Mouse (Mus musculus) lung, adult 2 months (tissue): ENCODE results near the gene Pgam1. TPM values are rescaled to one million over a fixed set of nuclear protein-coding genes. Genes with fewer than 3 reads are reported as not detected.
A peak's percentile ranks its signal among the peaks of the same experiment; 100 is the strongest.
"Not testable (repeated sequence)": the region's sequence is repeated elsewhere in the genome, so short reads cannot be mapped to it uniquely, and the experiment has no call there.

Source experiments
- DNase-seq: peaks from one replicate; pipeline ENCODE4 v3.0.0; 2022
- H3K4me1 ChIP-seq: fragments of 200-500 bp; 2 replicates; pipeline ENCODE4 v1.6.1; 2011; ENCODE audit warnings: low read length; ENCODE audit not compliant: control insufficient read depth, insufficient read depth
- H3K4me3 ChIP-seq: fragments of 200-500 bp; replicated peaks from 2 replicates; pipeline ENCODE3; 2011; ENCODE audit warnings: low read depth, mild to moderate bottlenecking, control low read depth, low read length; ENCODE audit errors: extremely low read depth
- CTCF ChIP-seq: fragments of 200-500 bp; IDR thresholded peaks from 2 replicates; pipeline ENCODE4 v1.5.1; 2011; ENCODE audit warnings: mild to moderate bottlenecking, low read length, control low read depth; ENCODE audit not compliant: insufficient read depth
- POLR2A ChIP-seq: fragments of 200-500 bp; IDR thresholded peaks from 2 replicates; pipeline ENCODE4 v1.6.1; 2011; ENCODE audit warnings: low read depth, mild to moderate bottlenecking, control low read depth, low read length, borderline replicate concordance; ENCODE audit errors: extremely low read depth
- WGBS: fragments of 180-500 bp; shearing (Covaris S2); methylation state at CpG from one replicate; pipeline ENCODE4 v1.1.7; 2018; 5-methylcytosine and 5-hydroxymethylcytosine counted together
- polyA plus RNA-seq: library from polyadenylated mRNA; depleted of rRNA; stranded (reverse); fragments of >200 nt; gene quantifications from 2 replicates; pipeline ENCODE4 v1.2.3, GENCODE M21; 2012

Gene Pgam1
- polyA plus RNA-seq, 1 experiment: 169 TPM

DNA sequence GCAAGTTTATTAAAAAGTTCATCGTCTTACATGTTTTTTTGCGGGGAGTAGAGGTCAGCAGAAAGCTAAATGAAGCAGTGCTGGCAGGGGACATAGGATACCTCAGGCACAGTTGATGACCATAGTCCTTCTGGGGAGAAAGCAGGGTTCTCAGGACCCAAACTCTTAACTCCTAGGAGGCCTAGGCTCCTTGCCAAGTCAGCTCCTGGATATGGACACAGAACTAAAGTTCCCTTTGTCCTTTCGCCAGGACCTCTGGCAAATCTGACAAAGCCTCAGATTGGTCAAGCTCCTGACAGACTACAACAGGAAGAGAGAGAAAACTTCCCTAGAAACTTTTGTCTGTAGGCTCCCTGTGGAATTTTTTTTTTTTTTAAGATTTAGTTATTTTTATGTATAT lies 3.0 kb upstream of the Pgam1 start:
- DNase-seq: no peak
- TF ChIP-seq CTCF (no peak), POLR2A (no peak)
- Histone ChIP-seq H3K4me1 (peaks cover 7% of the 10 kb centered on the region), H3K4me3 (no peak overlapping the region)
- 76% methylated on average over 3 of the region's 3 CpGs for WGBS

DNA sequence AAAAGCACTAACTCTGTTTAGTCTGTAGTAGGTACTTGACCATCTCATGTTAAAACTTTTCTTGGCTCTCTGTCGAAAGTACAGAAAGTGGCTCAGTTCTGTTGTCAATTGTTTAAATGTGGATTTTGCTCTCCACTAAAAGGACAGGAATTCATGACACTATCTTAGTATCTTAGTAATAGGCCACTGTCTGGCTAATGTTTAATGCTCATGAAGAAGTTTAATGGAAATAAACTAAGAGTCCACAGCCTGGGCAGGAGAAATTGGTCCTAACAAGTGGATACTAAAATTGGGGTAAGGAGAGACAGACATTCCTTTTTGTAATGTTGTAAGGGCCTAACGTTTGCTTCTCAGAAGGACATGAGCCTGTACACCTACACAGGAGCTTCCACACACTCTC lies 1.3 kb upstream of the Pgam1 start:
- no peak for DNase-seq
- Histone ChIP-seq H3K4me3 (no peak overlapping the region), H3K4me1 (peaks cover 7% of the 10 kb centered on the region)
- WGBS: 67% methylated on average over 2 of the region's 2 CpGs
- TF ChIP-seq POLR2A: no peak
- no peak for TF ChIP-seq CTCF

DNA sequence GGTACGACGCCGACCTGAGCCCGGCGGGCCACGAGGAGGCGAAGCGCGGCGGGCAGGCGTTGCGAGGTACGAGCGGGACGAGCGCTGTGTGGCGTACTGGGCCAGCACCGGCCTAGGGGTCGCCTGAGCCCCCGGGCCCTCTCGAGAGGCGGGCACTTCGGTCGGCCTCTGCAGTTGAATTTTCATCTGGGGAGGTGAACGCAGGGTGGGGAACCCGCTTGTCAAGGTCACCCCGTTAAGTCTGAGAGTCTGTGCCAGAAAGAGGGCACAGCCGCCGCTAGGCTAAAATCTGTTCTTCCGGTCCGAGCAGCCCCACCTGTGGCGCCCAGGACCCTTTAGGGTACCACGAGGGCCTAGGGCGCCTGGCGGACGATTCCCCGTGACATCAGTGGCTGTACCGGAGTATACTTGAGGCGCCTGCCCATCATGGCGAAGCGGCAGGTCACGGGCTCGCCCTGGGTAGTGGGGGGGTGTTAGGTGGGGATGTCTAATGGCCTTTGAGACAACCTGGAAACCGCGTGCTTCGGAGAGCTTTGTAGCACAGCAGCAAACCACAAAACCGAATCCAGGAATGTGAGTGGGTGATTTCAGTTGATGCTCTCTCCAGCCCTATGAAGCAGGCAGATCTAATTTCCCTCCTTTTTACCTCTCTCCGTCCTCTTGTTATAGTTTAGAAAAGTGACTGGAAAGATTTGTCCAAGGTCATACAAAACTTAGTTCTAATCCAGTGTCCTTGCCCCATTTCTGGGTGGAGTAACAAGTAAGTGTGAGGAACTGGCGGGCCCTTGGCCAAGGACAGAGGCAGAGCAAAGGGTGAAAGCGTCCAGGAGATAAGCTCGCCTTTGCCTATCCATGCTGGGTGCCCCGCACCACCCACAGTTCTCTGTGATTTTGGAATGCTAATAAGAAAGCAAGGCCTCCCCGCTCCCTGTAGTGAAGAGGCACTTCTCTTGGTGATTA lies 678 bp downstream of the Pgam1 start:
- DNase-seq: no peak
- Histone ChIP-seq H3K4me1 (peaks cover 7% of the 10 kb centered on the region), H3K4me3 (peak overlapping the region; percentile 88)
- no peak for TF ChIP-seq CTCF
- TF ChIP-seq POLR2A: 0 out of 2 replicates have a peak, but pooled peaks have one; percentile 14
- under 1% methylated on average over 50 of the region's 53 CpGs for WGBS

DNA sequence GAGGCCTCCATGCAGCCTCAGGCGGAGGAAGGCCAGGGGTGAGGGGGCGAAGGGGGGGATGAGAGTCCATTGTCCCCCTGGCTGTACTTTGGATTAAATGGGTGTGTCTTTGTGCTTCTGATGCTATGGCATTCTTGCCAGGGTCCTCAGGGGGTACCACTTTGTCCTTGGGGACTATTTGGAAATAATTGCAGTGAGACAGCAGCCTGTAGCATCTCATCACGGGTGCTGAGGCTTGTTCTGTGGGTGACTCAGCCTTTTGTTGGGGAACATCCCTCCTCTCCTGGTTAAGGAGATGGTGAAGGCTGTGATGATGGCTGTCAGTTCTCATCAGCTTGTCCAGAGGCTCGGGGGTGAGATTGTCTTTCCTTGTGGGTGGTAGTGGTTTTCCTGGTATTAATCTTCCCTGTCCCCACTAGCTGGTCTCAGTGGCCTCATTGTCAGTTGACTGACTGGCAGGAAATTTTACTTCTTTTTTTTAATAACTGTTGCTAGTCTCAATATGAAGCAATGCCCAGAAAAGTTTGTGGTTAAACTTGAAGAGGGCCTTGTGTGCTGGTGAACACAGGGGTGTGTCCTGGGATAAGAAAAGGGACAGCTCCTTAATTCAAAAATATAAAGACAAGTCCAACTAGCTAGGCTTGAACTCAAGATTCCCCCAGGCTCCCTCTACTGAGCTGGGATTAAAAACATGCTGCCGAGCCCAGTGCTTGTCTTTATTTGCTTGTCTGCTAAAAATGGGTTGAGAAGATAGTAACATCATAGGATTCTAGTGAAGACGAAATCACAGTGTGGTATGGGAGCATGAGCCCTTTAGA lies 2.3 kb downstream of the Pgam1 start:
- no peak overlapping the region for H3K4me3 ChIP-seq
- WGBS: 41% methylated on average over 6 of the region's 6 CpGs
- TF ChIP-seq POLR2A: no peak
- TF ChIP-seq CTCF: no peak
- no peak for DNase-seq
- H3K4me1 ChIP-seq: peaks cover 7% of the 10 kb centered on the region

DNA sequence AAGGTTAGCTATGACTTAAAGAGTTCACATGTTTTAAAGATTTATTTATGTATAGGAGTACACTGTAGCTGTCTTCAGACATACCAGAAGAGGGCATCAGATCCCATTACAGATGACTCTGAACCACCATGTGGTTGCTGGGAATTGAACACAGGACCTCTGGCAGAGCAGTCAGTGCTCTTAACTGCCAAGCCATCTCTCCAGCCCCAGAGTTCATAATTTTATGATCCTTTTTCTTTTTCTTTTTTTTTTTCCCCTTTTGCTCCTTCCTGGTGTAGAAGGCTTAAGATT lies 2.8 kb downstream of the Pgam1 start:
- DNase-seq, H3K4me3 ChIP-seq, H3K4me1 ChIP-seq: not testable (repeated sequence)

DNA sequence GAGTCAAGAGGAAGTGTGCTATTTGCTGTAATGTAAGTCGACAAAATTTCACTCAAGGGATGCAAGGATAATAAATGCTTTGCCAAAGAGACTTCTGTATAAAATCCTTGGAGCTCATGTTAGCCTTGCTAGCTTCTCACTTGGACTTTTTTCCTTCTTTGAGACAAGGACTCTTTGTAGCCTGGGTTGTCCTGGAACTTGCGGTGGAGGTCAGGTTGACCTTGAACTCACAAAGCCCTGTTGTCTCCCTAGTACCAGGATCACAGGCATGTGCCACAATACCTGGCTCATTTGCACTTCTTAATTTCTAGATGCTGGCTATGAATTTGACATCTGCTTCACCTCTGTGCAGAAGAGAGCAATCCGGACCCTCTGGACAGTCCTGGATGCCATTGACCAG lies 3.6 kb downstream of the Pgam1 start:
- Histone ChIP-seq H3K4me1 (peaks cover 7% of the 10 kb centered on the region), H3K4me3 (no peak overlapping the region)
- TF ChIP-seq POLR2A: no peak
- TF ChIP-seq CTCF: no peak
- WGBS: 83% methylated on average over 3 of the region's 3 CpGs
- DNase-seq: no peak

DNA sequence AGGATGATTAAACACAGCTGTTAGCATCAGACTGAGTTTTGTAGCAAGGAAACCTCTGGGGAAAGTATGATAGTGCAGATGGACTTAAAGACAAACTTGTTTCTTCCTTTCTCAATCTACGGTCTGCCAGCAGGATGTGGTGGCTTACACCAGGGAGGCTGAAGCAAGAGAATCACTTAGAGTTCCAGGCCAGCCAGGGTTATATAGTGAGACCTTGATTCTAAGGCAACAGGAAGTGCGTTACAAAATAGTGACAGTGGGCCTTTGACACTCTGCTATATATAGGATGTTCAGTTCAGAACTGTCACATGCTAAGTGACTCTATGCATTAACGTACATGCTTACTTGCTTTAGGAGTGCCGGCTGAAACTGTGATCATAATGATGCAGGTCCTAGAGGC lies 5.1 kb downstream of the Pgam1 start:
- DNase-seq: no peak
- no peak overlapping the region for H3K4me3 ChIP-seq
- WGBS: 64% methylated on average over 4 of the region's 4 CpGs
- no peak for TF ChIP-seq POLR2A
- TF ChIP-seq CTCF: no peak
- H3K4me1 ChIP-seq: peaks cover 7% of the 10 kb centered on the region

DNA sequence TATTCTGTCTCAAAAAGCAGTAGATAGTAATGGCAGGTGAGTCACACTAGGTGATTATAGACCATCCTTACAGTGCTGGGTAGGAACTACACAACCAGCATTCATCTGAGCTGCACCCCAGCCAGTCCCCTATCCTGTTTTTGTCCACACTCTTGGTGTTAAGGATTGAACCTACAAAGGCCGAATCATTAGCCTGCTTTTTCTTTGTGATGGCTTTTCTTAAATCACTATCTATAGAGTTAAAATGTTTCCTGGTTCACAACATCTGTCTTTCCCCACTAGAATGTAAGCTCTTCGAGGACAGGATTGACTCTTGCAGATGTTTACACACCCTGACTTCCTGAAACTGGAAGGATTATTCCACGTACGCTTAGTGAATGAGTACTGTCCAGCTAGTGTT lies 7.7 kb downstream of the Pgam1 start:
- Histone ChIP-seq H3K4me1 (no peaks in the 10 kb centered on the region), H3K4me3 (no peak overlapping the region)
- DNase-seq: no peak
- TF ChIP-seq CTCF (no peak), POLR2A (no peak)
- 49% methylated on average over 4 of the region's 4 CpGs for WGBS

DNA sequence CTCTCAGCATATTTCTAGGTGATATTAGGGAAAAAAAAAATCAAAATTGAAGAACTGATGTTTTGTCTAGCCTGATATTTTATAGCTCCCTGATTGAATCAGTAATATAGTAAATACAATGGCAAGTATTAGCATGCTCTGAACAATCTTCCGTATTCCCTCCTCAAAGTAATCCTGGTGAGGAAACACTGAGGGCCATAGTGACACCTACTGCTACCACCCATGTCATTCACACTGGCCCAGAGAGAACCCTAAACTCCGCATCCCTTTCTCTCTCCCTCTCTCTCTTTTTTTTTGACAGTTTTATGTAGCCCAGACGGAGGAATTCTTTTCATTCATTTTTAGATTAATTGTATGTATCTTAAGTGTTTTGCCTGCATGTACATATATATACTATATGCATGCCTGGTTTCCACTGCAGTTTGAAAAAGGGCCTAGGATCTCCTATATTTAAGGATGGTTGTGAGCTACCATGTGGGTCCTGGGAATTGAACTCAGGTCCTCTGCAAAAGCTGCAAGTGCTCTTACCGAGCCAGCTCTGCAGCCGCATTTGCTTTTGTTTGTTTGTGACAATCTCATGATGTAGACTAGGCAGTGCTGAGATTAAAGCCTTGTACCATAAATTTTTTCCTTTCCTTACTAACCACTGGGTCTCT lies 8.8 kb downstream of the Pgam1 start:
- TF ChIP-seq POLR2A (no peak), CTCF (no peak)
- 82% methylated on average over 5 of the region's 5 CpGs for WGBS
- DNase-seq: no peak
- no peaks in the 10 kb centered on the region for H3K4me1 ChIP-seq
- H3K4me3 ChIP-seq: no peak overlapping the region

DNA sequence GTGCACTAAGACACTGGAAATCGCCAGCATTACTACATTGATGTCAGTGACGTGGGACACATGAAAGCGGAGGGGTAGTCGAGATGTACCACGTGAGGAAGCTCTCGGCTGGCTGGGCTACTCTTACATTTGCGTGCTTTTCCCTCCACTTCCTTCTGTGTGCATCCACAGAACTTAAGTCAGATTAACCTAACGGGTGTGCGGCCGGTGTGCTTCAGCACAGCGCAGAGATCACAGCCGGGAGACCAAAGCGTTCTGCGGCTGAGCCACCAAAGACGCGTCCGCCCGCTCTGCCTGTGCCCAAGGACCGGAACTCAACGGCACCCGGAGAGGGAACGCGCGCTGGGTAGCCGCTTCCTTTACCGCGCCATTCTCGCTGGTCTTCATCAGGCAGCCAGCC lies 21.0 kb downstream of the Pgam1 start:
- peaks cover 4% of the 10 kb centered on the region; the same call in 1 of the 2 replicates for H3K4me1 ChIP-seq
- H3K4me3 ChIP-seq: peak overlapping the region; percentile 85
- no peak for TF ChIP-seq POLR2A
- TF ChIP-seq CTCF: no peak
- WGBS: under 1% methylated on average over 28 of the region's 28 CpGs
- DNase-seq: no peak
